Mouse (Mus musculus) neural tube, embryonic 14.5 days (tissue): ENCODE measurements at regions not wholly inside any gene's neighbourhood (a gene's known extent, or its start where the extent isn't known, plus 50 kb on each side); places are given as distances from the start of the nearest gene placed in this dataset.
"Not testable (repeated sequence)": the region's sequence is repeated elsewhere in the genome, so short reads cannot be mapped to it uniquely, and the experiment has no call there.

Experiments used
- ATAC-seq: fragments of 200-750 bp; cut with Nextera tagmentation; 2 replicates; pipeline ENCODE4 v1.8.0; 2017; ENCODE audit warnings: low read depth, mild to moderate bottlenecking, moderate TSS enrichment, moderate library complexity
- H3K27ac ChIP-seq: fragments of 300-500 bp; sonication (generic); 2 replicates; pipeline ENCODE4 v1.5.1; 2014; ENCODE audit warnings: low read depth, mild to moderate bottlenecking, control low read depth, low read length, moderate library complexity, mixed read lengths
- H3K27me3 ChIP-seq: fragments of 300-500 bp; sonication (generic); 2 replicates; pipeline ENCODE4 v1.6.1; 2014; ENCODE audit warnings: low read length; ENCODE audit not compliant: control insufficient read depth, insufficient read depth
- H3K36me3 ChIP-seq: fragments of 300-500 bp; sonication (generic); 2 replicates; pipeline ENCODE4 v1.6.1; 2014; ENCODE audit warnings: low read length, mixed read lengths; ENCODE audit not compliant: control insufficient read depth, insufficient read depth
- H3K4me1 ChIP-seq: fragments of 300-500 bp; sonication (generic); 2 replicates; pipeline ENCODE4 v1.6.1; 2014; ENCODE audit warnings: low read length; ENCODE audit not compliant: control insufficient read depth, insufficient read depth
- H3K4me2 ChIP-seq: fragments of 300-500 bp; sonication (generic); 2 replicates; pipeline ENCODE4 v1.6.1; 2014; ENCODE audit warnings: mild to moderate bottlenecking, low read depth, low read length, control low read depth
- H3K4me3 ChIP-seq: fragments of 300-500 bp; sonication (generic); 2 replicates; pipeline ENCODE4 v1.5.1; 2014; ENCODE audit warnings: low read depth, low read length, control low read depth, mixed read lengths
- H3K9ac ChIP-seq: fragments of 300-500 bp; sonication (generic); replicated peaks from 2 replicates; pipeline ENCODE4 v1.6.1; 2014; ENCODE audit warnings: low read depth, mild to moderate bottlenecking, control low read depth, low read length, mixed read lengths
- H3K9me3 ChIP-seq: fragments of 300-500 bp; sonication (generic); 2 replicates; pipeline ENCODE4 v1.6.1; 2016; ENCODE audit warnings: low read length; ENCODE audit not compliant: control insufficient read depth
- WGBS: fragments of 180-500 bp; shearing (Covaris S2); extraction: QIAGEN DNeasy Blood & Tissue Kit; methylation state at CpG from one replicate; pipeline ENCODE4 v1.1.7; 2014; 5-methylcytosine and 5-hydroxymethylcytosine counted together

GRCm38 (mm10) chr3:96374343-96374624 lies 77.8 kb downstream of the BC107364 start:
- not testable (repeated sequence) for H3K9ac ChIP-seq, ATAC-seq, H3K4me1 ChIP-seq, H3K4me2 ChIP-seq, H3K27me3 ChIP-seq, H3K27ac ChIP-seq, H3K36me3 ChIP-seq, H3K4me3 ChIP-seq, H3K9me3 ChIP-seq
- no CpG with 5 or more reads among the region's 4 CpGs for WGBS

- no CpG with 5 or more reads among the region's 43 CpGs for WGBS
Observed at GRCm38 (mm10) chr3:96373600-96374342, 78.3 kb downstream of the BC107364 start.

GRCm38 (mm10) chr3:96362581-96362980 lies 68.8 kb upstream of the Fcgr1 start:
- not testable (repeated sequence) for H3K4me1 ChIP-seq, H3K9me3 ChIP-seq, H3K9ac ChIP-seq, H3K27ac ChIP-seq, ATAC-seq, H3K4me3 ChIP-seq, H3K36me3 ChIP-seq, H3K27me3 ChIP-seq, H3K4me2 ChIP-seq
- WGBS = 39% methylated on average over 10 of the region's 10 CpGs

More at GRCm38 (mm10) chr3:96373600-96374342, 78.3 kb downstream of the BC107364 start:
- H3K36me3 ChIP-seq, H3K4me1 ChIP-seq, H3K9ac ChIP-seq, H3K27ac ChIP-seq, H3K9me3 ChIP-seq, H3K4me3 ChIP-seq, H3K4me2 ChIP-seq, H3K27me3 ChIP-seq: not testable (repeated sequence)
- peak; percentile 75 for ATAC-seq

- no peaks in the 10 kb centered on the region for H3K4me1 ChIP-seq
- peaks cover 8% of the 10 kb centered on the region for H3K27me3 ChIP-seq
- WGBS = 77% methylated on average over 3 of the region's 3 CpGs
- no peak overlapping the region for H3K4me2 ChIP-seq
- no peaks in the 10 kb centered on the region for H3K9me3 ChIP-seq
- ATAC-seq = no peak
- H3K27ac ChIP-seq = no peak overlapping the region
- H3K4me3 ChIP-seq = no peak overlapping the region
- no peak overlapping the region for H3K9ac ChIP-seq
- no peaks in the 10 kb centered on the region for H3K36me3 ChIP-seq
Observed at GRCm38 (mm10) chr3:96360816-96361215, 67.0 kb upstream of the Fcgr1 start.

GRCm38 (mm10) chr3:96360214-96360536 lies 66.4 kb upstream of the Fcgr1 start:
- H3K27ac ChIP-seq, H3K27me3 ChIP-seq, H3K4me1 ChIP-seq, H3K4me2 ChIP-seq, H3K9ac ChIP-seq, H3K4me3 ChIP-seq, H3K9me3 ChIP-seq, H3K36me3 ChIP-seq: not testable (repeated sequence)
- WGBS = 7% methylated on average over 2 of the region's 21 CpGs
- peak; percentile 78 for ATAC-seq

- no CpG with 5 or more reads among the region's 26 CpGs for WGBS
- peak; percentile 66; the same call in 1 of the 2 replicates for ATAC-seq
- H3K27ac ChIP-seq, H3K9me3 ChIP-seq, H3K4me1 ChIP-seq, H3K4me2 ChIP-seq, H3K36me3 ChIP-seq, H3K9ac ChIP-seq, H3K27me3 ChIP-seq, H3K4me3 ChIP-seq: not testable (repeated sequence)
Observed at GRCm38 (mm10) chr3:96359507-96360213, 65.9 kb upstream of the Fcgr1 start.

GRCm38 (mm10) chr3:96351623-96352022 lies 57.9 kb upstream of the Fcgr1 start:
- H3K4me2 ChIP-seq, H3K9me3 ChIP-seq, ATAC-seq, H3K27me3 ChIP-seq, H3K4me3 ChIP-seq, H3K27ac ChIP-seq, H3K4me1 ChIP-seq, H3K36me3 ChIP-seq, H3K9ac ChIP-seq: not testable (repeated sequence)
- WGBS = no CpG with 5 or more reads among the region's 6 CpGs

GRCm38 (mm10) chr3:96350985-96351384 lies 57.2 kb upstream of the Fcgr1 start:
- ATAC-seq, H3K4me1 ChIP-seq, H3K27ac ChIP-seq, H3K36me3 ChIP-seq, H3K27me3 ChIP-seq, H3K9me3 ChIP-seq, H3K4me2 ChIP-seq, H3K9ac ChIP-seq, H3K4me3 ChIP-seq: not testable (repeated sequence)
- no CpG with 5 or more reads among the region's 13 CpGs for WGBS

GRCm38 (mm10) chr3:96346543-96346942 lies 52.8 kb upstream of the Fcgr1 start:
- ATAC-seq, H3K4me3 ChIP-seq, H3K9ac ChIP-seq, H3K27ac ChIP-seq, H3K4me2 ChIP-seq, H3K4me1 ChIP-seq, H3K9me3 ChIP-seq, H3K36me3 ChIP-seq: not testable (repeated sequence)
- no CpG with 5 or more reads among the region's 17 CpGs for WGBS
- H3K27me3 ChIP-seq = peaks cover 15% of the 10 kb centered on the region
